Comparison of ENCODE assay signal across 8 mouse cellular contexts in genomic region chr5:122994303-122994846, GRCm38 (mm10). TPM values are rescaled to one million over a fixed set of nuclear protein-coding genes. Genes with fewer than 3 reads are reported as not detected.
DNase-seq lines count a peak whose midpoint lies in the region; ATAC-seq and TF ChIP-seq lines count a peak whose summit lies in the region.

No protein-coding gene starts in this region.

- H3K4me3 ChIP-seq in embryonic facial prominence, embryonic 15.5 days (replicated peaks): peak overlapping the region; percentile 21
- no peak overlapping the region for H3K4me3 ChIP-seq in kidney, adult 2 months (ENCODE audit: insufficient read depth, low read depth, low read length)
- H3K4me3 ChIP-seq in limb, embryonic 14.5 days (replicated peaks; ENCODE audit: low read length): peak overlapping the region; percentile 19
- no peak overlapping the region for H3K4me3 ChIP-seq in midbrain, embryonic 16.5 days (ENCODE audit: low read depth, low read length)

- peak overlapping the region; percentile 45; the same call in 1 of the 2 replicates for H3K27ac ChIP-seq in embryonic facial prominence, embryonic 15.5 days (replicated peaks)
- H3K27ac ChIP-seq in kidney, adult 2 months (ENCODE audit: insufficient read depth, low read depth, low read length): no peak overlapping the region
- H3K27ac ChIP-seq in limb, embryonic 14.5 days (replicated peaks; ENCODE audit: low read depth, low read length): peak overlapping the region; percentile 72
- no peak overlapping the region for H3K27ac ChIP-seq in midbrain, embryonic 16.5 days (ENCODE audit: low read length)

- ATAC-seq in cerebellum, adult (ENCODE audit: insufficient number of reproducible peaks, low FRiP score, low TSS enrichment): no peak
- peak; percentile 91; the same call in 1 of the 2 replicates for ATAC-seq in embryonic facial prominence, embryonic 15.5 days (ENCODE audit: insufficient number of reproducible peaks, low FRiP score, low TSS enrichment, low read depth)
- ATAC-seq in limb, embryonic 14.5 days (ENCODE audit: low FRiP score, low read depth): peak; percentile 96
- no peak for ATAC-seq in midbrain, embryonic 16.5 days

- H3K4me2 ChIP-seq in embryonic facial prominence, embryonic 15.5 days (replicated peaks): peak overlapping the region; percentile 36
- H3K4me2 ChIP-seq in limb, embryonic 14.5 days (replicated peaks; ENCODE audit: low read depth, low read length, severe bottlenecking): peak overlapping the region; percentile 39
- H3K4me2 ChIP-seq in midbrain, embryonic 16.5 days (ENCODE audit: low read length): 0 out of 2 replicates have a peak overlapping the region, but pooled peaks have one; percentile 2

- WGBS in embryonic facial prominence, embryonic 15.5 days: 11% methylated on average over 5 of the region's 5 CpGs
- WGBS in kidney, adult 2 months: 9% methylated on average over 5 of the region's 5 CpGs
- WGBS in limb, embryonic 14.5 days: 3% methylated on average over 5 of the region's 5 CpGs
- WGBS in midbrain, embryonic 16.5 days: 12% methylated on average over 5 of the region's 5 CpGs

- no peaks in the 10 kb centered on the region for H3K36me3 ChIP-seq in embryonic facial prominence, embryonic 15.5 days
- no peaks in the 10 kb centered on the region for H3K36me3 ChIP-seq in kidney, adult 2 months (ENCODE audit: control insufficient read depth, insufficient read depth, low read length)
- H3K36me3 ChIP-seq in limb, embryonic 14.5 days (ENCODE audit: control insufficient read depth, insufficient read depth, low read length): no peaks in the 10 kb centered on the region
- H3K36me3 ChIP-seq in midbrain, embryonic 16.5 days (ENCODE audit: control insufficient read depth, insufficient read depth, low read length): no peaks in the 10 kb centered on the region

- H3K9me3 ChIP-seq in embryonic facial prominence, embryonic 15.5 days (replicated peaks): no peaks in the 10 kb centered on the region
- no peaks in the 10 kb centered on the region for H3K9me3 ChIP-seq in limb, embryonic 14.5 days (ENCODE audit: control insufficient read depth, low read length)
- H3K9me3 ChIP-seq in midbrain, embryonic 16.5 days (replicated peaks; ENCODE audit: control insufficient read depth, low read length, poor library complexity, severe bottlenecking): no peaks in the 10 kb centered on the region

- H3K4me1 ChIP-seq in embryonic facial prominence, embryonic 15.5 days: peaks cover 17% of the 10 kb centered on the region
- H3K4me1 ChIP-seq in kidney, adult 2 months (ENCODE audit: control insufficient read depth, insufficient read depth, low read length): no peaks in the 10 kb centered on the region
- peaks cover 15% of the 10 kb centered on the region for H3K4me1 ChIP-seq in limb, embryonic 14.5 days (ENCODE audit: control insufficient read depth, insufficient read depth, low read length)
- peaks cover 21% of the 10 kb centered on the region for H3K4me1 ChIP-seq in midbrain, embryonic 16.5 days (ENCODE audit: control insufficient read depth, insufficient read depth, low read length)

- TF ChIP-seq POLR2A in kidney, adult 2 months (IDR thresholded peaks at IDR 0.05; ENCODE audit: low read depth, low read length): no peak
- TF ChIP-seq POLR2A in limb, embryonic 14.5 days (IDR thresholded peaks at IDR 0.05; ENCODE audit: borderline replicate concordance, extremely low read depth, insufficient read depth, insufficient read length): no peak

- H3K27me3 ChIP-seq in embryonic facial prominence, embryonic 15.5 days: no peaks in the 10 kb centered on the region
- H3K27me3 ChIP-seq in kidney, adult 2 months (replicated peaks; ENCODE audit: control insufficient read depth, insufficient read depth, low read length): no peaks in the 10 kb centered on the region
- H3K27me3 ChIP-seq in limb, embryonic 14.5 days (ENCODE audit: control insufficient read depth, insufficient read depth, low read length): no peaks in the 10 kb centered on the region
- H3K27me3 ChIP-seq in midbrain, embryonic 16.5 days (ENCODE audit: control insufficient read depth, insufficient read depth, low read depth, low read length): no peaks in the 10 kb centered on the region

- peak; percentile 58 for DNase-seq in cerebellum, adult 9-11 months
- peak; percentile 88 for DNase-seq in heart, adult 8-10 months (ENCODE audit: low spot score)
- peak; percentile 97 for DNase-seq in kidney, adult 2 months
- peak; percentile 99 for DNase-seq in limb, embryonic 14.5 days (ENCODE audit: low spot score)
- peak; percentile 80 to 82 for DNase-seq in spleen, postnatal 36 days (ENCODE audit: low spot score in 2 of 2)

- H3K9ac ChIP-seq in embryonic facial prominence, embryonic 15.5 days: no peak overlapping the region
- peak overlapping the region; percentile 40 for H3K9ac ChIP-seq in limb, embryonic 14.5 days (ENCODE audit: low read depth, low read length, severe bottlenecking)
- H3K9ac ChIP-seq in midbrain, embryonic 16.5 days (ENCODE audit: low read depth, low read length): no peak overlapping the region

- TF ChIP-seq CTCF in kidney, adult 2 months (conservative IDR thresholded peaks at IDR 0.05; ENCODE audit: insufficient read depth, insufficient read length, low read depth, low read length): no peak

RNA-seq across cellular contexts. Expression of gene Kdm2b, which starts 4.8 kb away (rescaled TPM):
- polyA plus RNA-seq in embryonic facial prominence, embryonic 15.5 days (2015; fragmentation: Nextera tagmentation; extraction: Ambion mirVana): 42.9 and 43.9 TPM in 2 replicates
- total RNA-seq in heart, adult 8-10 months (2022): 10 to 100 TPM; 12.7 to 14.9 (median 14.4) TPM
- polyA plus RNA-seq in kidney, adult 2 months (2012; rRNA removed): 9.6 and 10.9 TPM in 2 replicates
- 40.9 and 45.8 TPM in 2 replicates for polyA plus RNA-seq in limb, embryonic 14.5 days (2012; rRNA removed)
- 37.0 and 41.7 TPM in 2 replicates for polyA plus RNA-seq in limb, embryonic 14.5 days (2014; fragmentation: Nextera tagmentation; extraction: Ambion mirVana)
- 117 and 123 TPM in 2 replicates for polyA plus RNA-seq in midbrain, embryonic 16.5 days (2015; fragmentation: Nextera tagmentation; extraction: Ambion mirVana)

RNA-seq across cellular contexts. Expression of gene Orai1, which starts 20.5 kb away (rescaled TPM):
- polyA plus RNA-seq in embryonic facial prominence, embryonic 15.5 days (2015; fragmentation: Nextera tagmentation; extraction: Ambion mirVana): 16.8 and 17.3 TPM in 2 replicates
- total RNA-seq in heart, adult 8-10 months (2022): 10 to 100 TPM; 13.3 to 16.3 (median 15.2) TPM
- polyA plus RNA-seq in kidney, adult 2 months (2012; rRNA removed): 63.2 and 90.6 TPM in 2 replicates
- 25.0 and 35.0 TPM in 2 replicates for polyA plus RNA-seq in limb, embryonic 14.5 days (2012; rRNA removed)
- 20.7 and 20.9 TPM in 2 replicates for polyA plus RNA-seq in limb, embryonic 14.5 days (2014; fragmentation: Nextera tagmentation; extraction: Ambion mirVana)
- 9.3 and 10.7 TPM in 2 replicates for polyA plus RNA-seq in midbrain, embryonic 16.5 days (2015; fragmentation: Nextera tagmentation; extraction: Ambion mirVana)

RNA-seq across cellular contexts. Expression of gene Morn3, which starts 52.4 kb away (rescaled TPM):
- polyA plus RNA-seq in embryonic facial prominence, embryonic 15.5 days (2015; fragmentation: Nextera tagmentation; extraction: Ambion mirVana): 4.7 and 11.2 TPM in 2 replicates
- total RNA-seq in heart, adult 8-10 months (2022): not detected
- 0.06 and 0.08 TPM in 2 replicates for polyA plus RNA-seq in kidney, adult 2 months (2012; rRNA removed)
- polyA plus RNA-seq in limb, embryonic 14.5 days (2012; rRNA removed): not detected in 2 replicates
- not detected in 2 replicates for polyA plus RNA-seq in limb, embryonic 14.5 days (2014; fragmentation: Nextera tagmentation; extraction: Ambion mirVana)
- 0.62 and 1.7 TPM in 2 replicates for polyA plus RNA-seq in midbrain, embryonic 16.5 days (2015; fragmentation: Nextera tagmentation; extraction: Ambion mirVana)

Comparison
In these comparisons a context has a peak if more than half of its experiments do, and no peak if none do; other contexts are left out.
1. ATAC-seq: peak in embryonic facial prominence, embryonic 15.5 days (single experiment) and limb, embryonic 14.5 days (single experiment); none in cerebellum, adult (single experiment) and midbrain, embryonic 16.5 days (single experiment).
2. H3K27ac ChIP-seq: peak in embryonic facial prominence, embryonic 15.5 days (single experiment) and limb, embryonic 14.5 days (single experiment); none in kidney, adult 2 months (single experiment) and midbrain, embryonic 16.5 days (single experiment).
3. H3K4me3 ChIP-seq: peak in embryonic facial prominence, embryonic 15.5 days (single experiment) and limb, embryonic 14.5 days (single experiment); none in kidney, adult 2 months (single experiment) and midbrain, embryonic 16.5 days (single experiment).
4. Peak in every context shown above with its lines, with median percentiles within 50 percentile points of each other: DNase-seq and H3K4me2 ChIP-seq.